8 mouse cellular contexts compared by ENCODE assay signal in the genomic region with DNA sequence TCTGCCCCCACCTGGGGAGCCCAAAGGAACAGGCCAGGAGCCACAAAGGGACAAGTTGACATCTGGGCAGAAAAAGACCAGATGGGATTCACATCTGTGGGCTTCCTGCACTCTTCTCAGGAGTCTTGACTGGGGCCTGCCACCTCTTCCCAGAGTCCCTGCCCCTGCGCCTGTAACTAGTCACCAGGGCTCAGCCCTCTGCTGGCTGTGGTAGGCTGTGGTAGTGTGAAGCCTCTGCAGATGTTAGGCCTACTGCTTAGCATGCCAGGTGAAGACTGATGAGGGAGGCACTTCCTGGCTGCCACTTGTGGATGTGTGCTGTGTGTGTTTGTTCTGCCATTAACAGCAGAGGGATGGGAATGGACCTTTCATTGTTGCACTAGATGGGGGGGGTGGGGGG. TPM values are rescaled to one million over a fixed set of nuclear protein-coding genes. Genes with fewer than 3 reads are reported as not detected.
A peak's percentile ranks its signal among the peaks of the same experiment; 100 is the strongest.
DNase-seq lines count a peak whose midpoint lies in the region; ATAC-seq and TF ChIP-seq lines count a peak whose summit lies in the region.

No protein-coding gene starts in this region.

- no peaks in the 10 kb centered on the region for H3K9me3 ChIP-seq in kidney, embryonic 15.5 days (replicated peaks)

- no peak for DNase-seq in kidney, postnatal 14 days
- no peak for DNase-seq in brain, embryonic 14.5 days (ENCODE audit: low read depth)
- DNase-seq in induced T-regulatory cell, adult 2 months (ENCODE audit: low read depth): peak; percentile 48
- no peak for DNase-seq in urinary bladder, postnatal 14 days (ENCODE audit: low spot score)
- no peak for DNase-seq in cerebellum, postnatal 36 days
- no peak for DNase-seq in right cerebral cortex, adult 2 months (ENCODE audit: low spot score in 2 of 2)

- H3K9ac ChIP-seq in kidney, embryonic 15.5 days: peak overlapping the region; percentile 88; the same call in 1 of the 2 replicates

- TF ChIP-seq POLR2A in brain, embryonic 14.5 days (IDR thresholded peaks at IDR 0.05; ENCODE audit: borderline replicate concordance, extremely low read depth, insufficient read depth, insufficient read length, poor library complexity, severe bottlenecking): no peak
- TF ChIP-seq POLR2A in myocyte (IDR thresholded peaks at IDR 0.05; ENCODE audit: insufficient read length, low read depth): no peak

- peaks cover 10% of the 10 kb centered on the region for H3K79me2 ChIP-seq in myocyte (ENCODE audit: control insufficient read depth, insufficient read depth)

- peaks cover 39% of the 10 kb centered on the region for H3K4me1 ChIP-seq in kidney, embryonic 15.5 days

- peak overlapping the region; percentile 83 for H3K4me3 ChIP-seq in kidney, embryonic 15.5 days (replicated peaks)
- H3K4me3 ChIP-seq in myocyte: peak overlapping the region; percentile 27

- H3K36me3 ChIP-seq in kidney, embryonic 15.5 days: peaks cover 36% of the 10 kb centered on the region
- H3K36me3 ChIP-seq in myocyte (ENCODE audit: control insufficient read depth, insufficient read depth): peaks cover 11% of the 10 kb centered on the region

- ATAC-seq in kidney, embryonic 15.5 days (replicated peaks; ENCODE audit: low FRiP score): no peak

- TF ChIP-seq CTCF in brain, embryonic 14.5 days (IDR thresholded peaks at IDR 0.05; ENCODE audit: borderline replicate concordance, extremely low read depth, insufficient read depth, insufficient read length): peak; percentile 34; the same call in 1 of the 2 replicates

- H3K27ac ChIP-seq in kidney, embryonic 15.5 days: 0 out of 2 replicates have a peak overlapping the region, but pooled peaks have one; percentile 90

- no peak overlapping the region for H3ac ChIP-seq in myocyte (ENCODE audit: control insufficient read depth, insufficient read length)

- 30% methylated on average over 1 of the region's 1 CpGs for WGBS in kidney, embryonic 15.5 days

- H3K27me3 ChIP-seq in kidney, embryonic 15.5 days: no peaks in the 10 kb centered on the region
- H3K27me3 ChIP-seq in myocyte (ENCODE audit: control insufficient read depth, insufficient read depth, insufficient read length): no peaks in the 10 kb centered on the region

- H3K4me2 ChIP-seq in kidney, embryonic 15.5 days: peak overlapping the region; percentile 91
- H3K4me2 ChIP-seq in myocyte (ENCODE audit: low read depth): peak overlapping the region; percentile 76

TF ChIP-seq in myocyte, 11 proteins besides CTCF, POLR2A, EP300 and RAD21:
- TF ChIP-seq SRF (IDR thresholded peaks at IDR 0.05; ENCODE audit: control insufficient read depth, insufficient read length, low read depth): no peak
- no peak for TF ChIP-seq E2F4 (IDR thresholded peaks at IDR 0.05; ENCODE audit: insufficient read depth)
- no peak for TF ChIP-seq MYOD1 (IDR thresholded peaks at IDR 0.05; ENCODE audit: control insufficient read depth in 1 of 3, insufficient read length in 2 of 3, low read depth in 2 of 3)
- no peak for TF ChIP-seq USF1 (IDR thresholded peaks at IDR 0.05; ENCODE audit: low read depth)
- no peak for TF ChIP-seq TCF12 (IDR thresholded peaks at IDR 0.05; ENCODE audit: insufficient read depth, poor library complexity, severe bottlenecking)
- no peak for TF ChIP-seq MAX (IDR thresholded peaks at IDR 0.05; ENCODE audit: low read depth)
- no peak for TF ChIP-seq MYOG (IDR thresholded peaks at IDR 0.05; ENCODE audit: control insufficient read depth in 1 of 3, insufficient read depth in 1 of 3, insufficient read length in 2 of 3, low read depth in 2 of 3)
- TF ChIP-seq CEBPB (IDR thresholded peaks at IDR 0.05; ENCODE audit: insufficient read depth, poor library complexity, severe bottlenecking): no peak
- TF ChIP-seq POLR2AphosphoS2 (IDR thresholded peaks at IDR 0.05; ENCODE audit: insufficient read length, low read depth): no peak
- TF ChIP-seq TCF3 (IDR thresholded peaks at IDR 0.05; ENCODE audit: insufficient read length, low read depth): no peak
- no peak for TF ChIP-seq REST (IDR thresholded peaks at IDR 0.05; ENCODE audit: insufficient read depth, insufficient read length)

RNA-seq across cellular contexts. Expression of a gene that starts 1.7 kb away (rescaled TPM):
- 32.6 and 37.9 TPM in 2 replicates for polyA plus RNA-seq in kidney, embryonic 15.5 days (2015; fragmentation: Nextera tagmentation; extraction: Ambion mirVana)
- 49.0 and 55.7 TPM in 2 replicates for polyA plus RNA-seq in brain, embryonic 14.5 days (2012; rRNA removed)
- 48.6 TPM for polyA plus RNA-seq in myocyte (2012; fragmentation: generic; extraction: Trizol)

RNA-seq across cellular contexts. Expression of a gene that starts 5.5 kb away (rescaled TPM):
- 12.2 and 14.7 TPM in 2 replicates for polyA plus RNA-seq in kidney, embryonic 15.5 days (2015; fragmentation: Nextera tagmentation; extraction: Ambion mirVana)
- polyA plus RNA-seq in brain, embryonic 14.5 days (2012; rRNA removed): 18.6 and 23.1 TPM in 2 replicates
- 40.9 TPM for polyA plus RNA-seq in myocyte (2012; fragmentation: generic; extraction: Trizol)

RNA-seq across cellular contexts. Expression of a gene that starts 9.6 kb away (rescaled TPM):
- 0.43 and 0.54 TPM in 2 replicates for polyA plus RNA-seq in kidney, embryonic 15.5 days (2015; fragmentation: Nextera tagmentation; extraction: Ambion mirVana)
- 0.20 and 0.41 TPM in 2 replicates for polyA plus RNA-seq in brain, embryonic 14.5 days (2012; rRNA removed)
- polyA plus RNA-seq in myocyte (2012; fragmentation: generic; extraction: Trizol): 2.4 TPM

RNA-seq across cellular contexts. Expression of a gene that starts 21.9 kb away (rescaled TPM):
- 32.6 and 37.2 TPM in 2 replicates for polyA plus RNA-seq in kidney, embryonic 15.5 days (2015; fragmentation: Nextera tagmentation; extraction: Ambion mirVana)
- polyA plus RNA-seq in brain, embryonic 14.5 days (2012; rRNA removed): 64.1 and 73.4 TPM in 2 replicates
- 23.6 TPM for polyA plus RNA-seq in myocyte (2012; fragmentation: generic; extraction: Trizol)

RNA-seq across cellular contexts. Expression of a gene that starts 38.4 kb away (rescaled TPM):
- 0.55 and 0.56 TPM in 2 replicates for polyA plus RNA-seq in kidney, embryonic 15.5 days (2015; fragmentation: Nextera tagmentation; extraction: Ambion mirVana)
- 0.37 and 0.64 TPM in 2 replicates for polyA plus RNA-seq in brain, embryonic 14.5 days (2012; rRNA removed)
- 1.0 TPM for polyA plus RNA-seq in myocyte (2012; fragmentation: generic; extraction: Trizol)
